Comparison of ENCODE assay signal across 9 mouse cellular contexts in genomic region chr5:150611697-150612096, GRCm38 (mm10). TPM values are rescaled to one million over a fixed set of nuclear protein-coding genes. Genes with fewer than 3 reads are reported as not detected.
DNase-seq lines count a peak whose midpoint lies in the region; ATAC-seq lines count a peak whose summit lies in the region.
"Had no signal": no experiment of that assay in that cellular context is flagged by ENCODE, and none has a peak within 500 bp of the region (broad histone marks: within the 10 kb centered on the region; RNA-seq: fewer than 3 reads in every experiment).

No protein-coding gene starts in this region.

- no peak overlapping the region for H3K9ac ChIP-seq in kidney, embryonic 15.5 days
- no peak overlapping the region for H3K9ac ChIP-seq in hindbrain, embryonic 12.5 days
- H3K9ac ChIP-seq: embryonic facial prominence, embryonic 13.5 days had no signal

- ATAC-seq in kidney, embryonic 15.5 days (replicated peaks; ENCODE audit: low FRiP score) = peak; percentile 64
- peak; percentile 88 for ATAC-seq in granulocyte monocyte progenitor cell, adult 5-6 weeks (replicated peaks; ENCODE audit: poor library complexity, severe bottlenecking)
- ATAC-seq in neutrophil, adult 5-6 weeks (ENCODE audit: extremely low read depth, insufficient number of reproducible peaks, low FRiP score, poor library complexity, severe bottlenecking) = peak; percentile 82; the same call in 1 of the 2 replicates
- ATAC-seq in hindbrain, embryonic 12.5 days (ENCODE audit: low FRiP score) = no peak

- 0 out of 2 replicates have a peak, but pooled peaks cover 6% of the 10 kb centered on the region for H3K4me1 ChIP-seq in kidney, embryonic 15.5 days
- H3K4me1 ChIP-seq in hindbrain, embryonic 12.5 days = no peaks in the 10 kb centered on the region

- H3K9me3 ChIP-seq in kidney, embryonic 15.5 days (replicated peaks) = no peaks in the 10 kb centered on the region
- H3K9me3 ChIP-seq in hindbrain, embryonic 12.5 days (replicated peaks) = no peaks in the 10 kb centered on the region
- H3K9me3 ChIP-seq: embryonic facial prominence, embryonic 13.5 days had no signal

- H3K36me3 ChIP-seq in kidney, embryonic 15.5 days = no peaks in the 10 kb centered on the region
- H3K36me3 ChIP-seq in hindbrain, embryonic 12.5 days = peaks cover 10% of the 10 kb centered on the region
- H3K36me3 ChIP-seq: embryonic facial prominence, embryonic 13.5 days had no signal

- H3K4me2 ChIP-seq in kidney, embryonic 15.5 days = 0 out of 2 replicates have a peak overlapping the region, but pooled peaks have one; percentile 12
- no peak overlapping the region for H3K4me2 ChIP-seq in hindbrain, embryonic 12.5 days (replicated peaks)
- H3K4me2 ChIP-seq: embryonic facial prominence, embryonic 13.5 days had no signal

- H3K27ac ChIP-seq in kidney, embryonic 15.5 days = no peak overlapping the region
- H3K27ac ChIP-seq in hindbrain, embryonic 12.5 days = no peak overlapping the region
- H3K27ac ChIP-seq: embryonic facial prominence, embryonic 13.5 days had no signal

- WGBS in kidney, embryonic 15.5 days = 47% methylated on average over 12 of the region's 12 CpGs
- 80% methylated on average over 12 of the region's 12 CpGs for WGBS in hindbrain, embryonic 12.5 days

- no peaks in the 10 kb centered on the region for H3K27me3 ChIP-seq in kidney, embryonic 15.5 days
- no peaks in the 10 kb centered on the region for H3K27me3 ChIP-seq in hindbrain, embryonic 12.5 days
- H3K27me3 ChIP-seq: embryonic facial prominence, embryonic 13.5 days had no signal

- DNase-seq in kidney, postnatal 36 days = no peak
- peak; percentile 84 for DNase-seq in CD4-positive, CD25-positive, alpha-beta regulatory T cell, adult 2 months (ENCODE audit: low read depth, low spot score)
- no peak for DNase-seq in layer of hippocampus, adult 8-10 months (ENCODE audit: low spot score in 2 of 2)
- DNase-seq in right cerebral cortex, postnatal 14 days = no peak

- H3K4me3 ChIP-seq in kidney, embryonic 15.5 days (replicated peaks) = no peak overlapping the region
- no peak overlapping the region for H3K4me3 ChIP-seq in hindbrain, embryonic 12.5 days
- H3K4me3 ChIP-seq: embryonic facial prominence, embryonic 13.5 days had no signal

RNA-seq across cellular contexts. Expression of gene N4bp2l1, which starts 14.7 kb away (rescaled TPM):
- polyA plus RNA-seq in kidney, embryonic 15.5 days (2015; fragmentation: Nextera tagmentation; extraction: Ambion mirVana) = 4.5 and 5.9 TPM in 2 replicates
- 28.9 and 31.4 TPM in 2 replicates for total RNA-seq in granulocyte monocyte progenitor cell, adult 5-6 weeks (2014; fragmentation: Nextera tagmentation)
- total RNA-seq in granulocyte monocyte progenitor cell, adult 5-6 weeks (2017) = 28.8 and 29.7 TPM in 2 replicates
- 127 and 144 TPM in 2 replicates for total RNA-seq in neutrophil, adult 5-6 weeks (2017)
- total RNA-seq in layer of hippocampus, adult 8-10 months (2022) = 10 to 100 TPM; 49.7 to 69.3 (median 56.6) TPM
- 4.5 and 4.9 TPM in 2 replicates for polyA plus RNA-seq in hindbrain, embryonic 12.5 days (2016; fragmentation: Nextera tagmentation; extraction: Ambion mirVana)

RNA-seq across cellular contexts. Expression of gene N4bp2l2, which starts 54.3 kb away (rescaled TPM):
- polyA plus RNA-seq in kidney, embryonic 15.5 days (2015; fragmentation: Nextera tagmentation; extraction: Ambion mirVana) = 40.2 and 41.6 TPM in 2 replicates
- 73.5 and 80.6 TPM in 2 replicates for total RNA-seq in granulocyte monocyte progenitor cell, adult 5-6 weeks (2014; fragmentation: Nextera tagmentation)
- 96.2 and 105 TPM in 2 replicates for total RNA-seq in granulocyte monocyte progenitor cell, adult 5-6 weeks (2017)
- total RNA-seq in neutrophil, adult 5-6 weeks (2017) = 162 and 165 TPM in 2 replicates
- 100 to 1,000 TPM in 1 of 4 experiments, 10 to 100 TPM in 3; 74.7 to 101 (median 91.4) TPM for total RNA-seq in layer of hippocampus, adult 8-10 months (2022)
- polyA plus RNA-seq in hindbrain, embryonic 12.5 days (2016; fragmentation: Nextera tagmentation; extraction: Ambion mirVana) = 37.1 and 39.3 TPM in 2 replicates
